Mouse (Mus musculus): Measurements from ENCODE around the gene 4930590J08Rik. TPM values are rescaled to one million over a fixed set of nuclear protein-coding genes. Genes with fewer than 3 reads are reported as not detected.

Gene 4930590J08Rik
- polyA plus RNA-seq, 1 experiment from 2014 or later = not detected

DNA sequence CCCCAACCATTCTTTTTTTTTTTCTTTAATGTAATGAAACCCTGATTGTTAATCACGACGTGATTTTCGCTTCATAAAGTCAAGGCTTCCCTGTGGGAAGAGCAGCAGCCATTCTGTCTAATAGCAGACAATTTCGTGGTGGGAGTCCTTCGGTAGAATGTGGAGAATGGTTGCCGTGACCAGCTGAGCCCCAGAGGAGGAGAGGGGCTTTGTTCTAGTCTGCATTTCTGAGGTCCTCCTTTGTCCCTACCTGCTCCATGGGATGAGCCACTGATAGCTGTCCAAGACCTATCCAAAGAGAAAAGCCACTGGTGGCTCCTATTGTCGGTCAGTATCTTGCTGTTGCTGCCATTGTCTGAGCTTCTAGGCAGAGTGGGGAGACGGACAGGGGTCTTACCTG lies 93.5 kb downstream of the 4930590J08Rik start:
- DNase-seq (no peak), ATAC-seq (ENCODE audit: low read depth) (no peak)
- WGBS (ENCODE audit: insufficient replicate concordance) = 71% methylated on average over 8 of the region's 8 CpGs
- Histone ChIP-seq H3K4me2 (no peak overlapping the region), H3K36me3 (no peaks in the 10 kb centered on the region), H3K9ac (no peak overlapping the region), H3K4me3 (replicated peaks) (no peak overlapping the region), H3K4me1 (replicated peaks) (peaks cover 44% of the 10 kb centered on the region), H3K27me3 (no peaks in the 10 kb centered on the region), H3K27ac (no peak overlapping the region), H3K9me3 (replicated peaks) (no peaks in the 10 kb centered on the region)

Other genes with a start within 250 kb of the 4930590J08Rik start
- 21.7 and 23.3 TPM in 2 replicates for gene Slc6a6, start 218.8 kb upstream of the 4930590J08Rik start, polyA plus RNA-seq (2015; fragmentation: Nextera tagmentation; extraction: Ambion mirVana)
- 0.03 and 0.15 TPM in 2 replicates for gene Grip2, start 75.6 kb upstream of the 4930590J08Rik start, polyA plus RNA-seq (2015; fragmentation: Nextera tagmentation; extraction: Ambion mirVana)
- 17.5 and 23.0 TPM in 2 replicates for gene Ccdc174, start 24.8 kb upstream of the 4930590J08Rik start, polyA plus RNA-seq (2015; fragmentation: Nextera tagmentation; extraction: Ambion mirVana)
- gene Fgd5, start 76.1 kb downstream of the 4930590J08Rik start, polyA plus RNA-seq (2015; fragmentation: Nextera tagmentation; extraction: Ambion mirVana) = 2.4 and 2.7 TPM in 2 replicates
- gene Nr2c2, start 188.6 kb downstream of the 4930590J08Rik start, polyA plus RNA-seq (2015; fragmentation: Nextera tagmentation; extraction: Ambion mirVana) = 5.6 and 6.4 TPM in 2 replicates